Comparison of ENCODE assay signal across 17 mouse cellular contexts in genomic region chr3:50387280-50387679, GRCm38 (mm10). TPM values are rescaled to one million over a fixed set of nuclear protein-coding genes. Genes with fewer than 3 reads are reported as not detected.
A peak's percentile ranks its signal among the peaks of the same experiment; 100 is the strongest.
DNase-seq lines count a peak whose midpoint lies in the region; ATAC-seq and TF ChIP-seq lines count a peak whose summit lies in the region.
"Had no signal": no experiment of that assay in that cellular context is flagged by ENCODE, and none has a peak within 500 bp of the region (broad histone marks: within the 10 kb centered on the region; RNA-seq: fewer than 3 reads in every experiment).

No protein-coding gene starts in this region.

- peaks cover 37% of the 10 kb centered on the region for H3K4me1 ChIP-seq in hindbrain, embryonic 10.5 days (replicated peaks)
- no peaks in the 10 kb centered on the region; the same call in 1 of the 2 replicates for H3K4me1 ChIP-seq in hindbrain, postnatal 0 days (ENCODE audit: insufficient read depth, low read length)
- no peaks in the 10 kb centered on the region for H3K4me1 ChIP-seq in neural tube, embryonic 14.5 days (ENCODE audit: control insufficient read depth, insufficient read depth, low read length)
- peaks cover 7% of the 10 kb centered on the region for H3K4me1 ChIP-seq in neural tube, embryonic 15.5 days
- H3K4me1 ChIP-seq in limb, embryonic 12.5 days (replicated peaks): peaks cover 11% of the 10 kb centered on the region
- H3K4me1 ChIP-seq: liver, embryonic 15.5 days had no signal

- peaks cover 6% of the 10 kb centered on the region; the same call in 1 of the 2 replicates for H3K9me3 ChIP-seq in hindbrain, embryonic 10.5 days
- H3K9me3 ChIP-seq in hindbrain, postnatal 0 days (ENCODE audit: low read length): peaks cover 9% of the 10 kb centered on the region
- no peaks in the 10 kb centered on the region for H3K9me3 ChIP-seq in neural tube, embryonic 14.5 days (ENCODE audit: control insufficient read depth, low read length)
- H3K9me3 ChIP-seq in neural tube, embryonic 15.5 days (replicated peaks): 0 out of 2 replicates have a peak, but pooled peaks cover 2% of the 10 kb centered on the region
- peaks cover 4% of the 10 kb centered on the region for H3K9me3 ChIP-seq in limb, embryonic 12.5 days
- H3K9me3 ChIP-seq: embryonic facial prominence, embryonic 15.5 days; heart, embryonic 15.5 days; limb, embryonic 15.5 days; liver, embryonic 15.5 days had no signal

- no peak overlapping the region for H3K9ac ChIP-seq in hindbrain, postnatal 0 days (replicated peaks; ENCODE audit: low read length)
- no peak overlapping the region for H3K9ac ChIP-seq in neural tube, embryonic 14.5 days (replicated peaks; ENCODE audit: low read depth, low read length)
- H3K9ac ChIP-seq in neural tube, embryonic 15.5 days (replicated peaks): no peak overlapping the region
- H3K9ac ChIP-seq in limb, embryonic 12.5 days (replicated peaks): no peak overlapping the region
- H3K9ac ChIP-seq: embryonic facial prominence, embryonic 15.5 days; heart, embryonic 15.5 days; limb, embryonic 15.5 days; liver, embryonic 15.5 days had no signal

- no peak overlapping the region for H3K4me2 ChIP-seq in hindbrain, postnatal 0 days (ENCODE audit: low read depth, low read length)
- no peak overlapping the region for H3K4me2 ChIP-seq in neural tube, embryonic 14.5 days (ENCODE audit: low read depth, low read length)
- H3K4me2 ChIP-seq in neural tube, embryonic 15.5 days: no peak overlapping the region
- H3K4me2 ChIP-seq in limb, embryonic 12.5 days: no peak overlapping the region
- H3K4me2 ChIP-seq: embryonic facial prominence, embryonic 15.5 days; heart, embryonic 15.5 days; limb, embryonic 15.5 days; liver, embryonic 15.5 days had no signal

- 39% methylated on average over 4 of the region's 4 CpGs for WGBS in hindbrain, embryonic 10.5 days
- 46% methylated on average over 4 of the region's 4 CpGs for WGBS in hindbrain, postnatal 0 days
- 59% methylated on average over 3 of the region's 4 CpGs for WGBS in neural tube, embryonic 14.5 days
- WGBS in neural tube, embryonic 15.5 days: 51% methylated on average over 4 of the region's 4 CpGs
- WGBS in limb, embryonic 12.5 days: 57% methylated on average over 4 of the region's 4 CpGs

- no peak overlapping the region for H3K4me3 ChIP-seq in hindbrain, embryonic 10.5 days
- H3K4me3 ChIP-seq in hindbrain, postnatal 0 days (ENCODE audit: low read length): no peak overlapping the region
- H3K4me3 ChIP-seq in neural tube, embryonic 14.5 days (ENCODE audit: low read depth, low read length): no peak overlapping the region
- H3K4me3 ChIP-seq in neural tube, embryonic 15.5 days (replicated peaks): no peak overlapping the region
- no peak overlapping the region for H3K4me3 ChIP-seq in limb, embryonic 12.5 days (replicated peaks)
- H3K4me3 ChIP-seq: embryonic facial prominence, embryonic 15.5 days; heart, embryonic 15.5 days; limb, embryonic 15.5 days; liver, embryonic 15.5 days had no signal

- DNase-seq in hindbrain, embryonic 10.5 days (ENCODE audit: low spot score): no peak
- no peak for DNase-seq in hindbrain, postnatal 0 days (ENCODE audit: low spot score)
- DNase-seq in right cerebral cortex, postnatal 36 days (ENCODE audit: low spot score in 2 of 2): no peak
- DNase-seq: B cell, adult 2 months; cerebellum, adult 2 months; gastrocnemius, postnatal 14 days; heart, postnatal 4 days; kidney, adult 8-10 months had no signal

- peaks cover 8% of the 10 kb centered on the region; the same call in 1 of the 2 replicates for H3K27me3 ChIP-seq in hindbrain, embryonic 10.5 days (ENCODE audit: insufficient read depth, poor library complexity, severe bottlenecking)
- H3K27me3 ChIP-seq in hindbrain, postnatal 0 days (ENCODE audit: insufficient read depth, low read length): no peaks in the 10 kb centered on the region
- H3K27me3 ChIP-seq in neural tube, embryonic 14.5 days (ENCODE audit: control insufficient read depth, insufficient read depth, low read length): no peaks in the 10 kb centered on the region
- H3K27me3 ChIP-seq in neural tube, embryonic 15.5 days (replicated peaks): no peaks in the 10 kb centered on the region
- no peaks in the 10 kb centered on the region for H3K27me3 ChIP-seq in limb, embryonic 12.5 days
- H3K27me3 ChIP-seq: embryonic facial prominence, embryonic 15.5 days; heart, embryonic 15.5 days; limb, embryonic 15.5 days; liver, embryonic 15.5 days had no signal

- no peak for ATAC-seq in hindbrain, postnatal 0 days
- ATAC-seq in neural tube, embryonic 14.5 days (ENCODE audit: low read depth): peak; percentile 21; the same call in 1 of the 2 replicates
- no peak for ATAC-seq in neural tube, embryonic 15.5 days (ENCODE audit: low FRiP score)
- ATAC-seq in limb, embryonic 12.5 days (ENCODE audit: insufficient number of reproducible peaks, insufficient read depth, low FRiP score, low TSS enrichment, low read depth): no peak
- no peak for ATAC-seq in megakaryocyte, adult 5-6 weeks (ENCODE audit: poor library complexity, severe bottlenecking)

- H3K36me3 ChIP-seq in hindbrain, embryonic 10.5 days: no peaks in the 10 kb centered on the region
- H3K36me3 ChIP-seq in hindbrain, postnatal 0 days (ENCODE audit: insufficient read depth, low read length): no peaks in the 10 kb centered on the region
- H3K36me3 ChIP-seq in neural tube, embryonic 14.5 days (ENCODE audit: control insufficient read depth, insufficient read depth, low read length): no peaks in the 10 kb centered on the region
- H3K36me3 ChIP-seq in neural tube, embryonic 15.5 days: no peaks in the 10 kb centered on the region
- H3K36me3 ChIP-seq in limb, embryonic 12.5 days: no peaks in the 10 kb centered on the region
- H3K36me3 ChIP-seq: embryonic facial prominence, embryonic 15.5 days; heart, embryonic 15.5 days; limb, embryonic 15.5 days; liver, embryonic 15.5 days had no signal

- no peak for TF ChIP-seq CTCF in hindbrain, postnatal 0 days (IDR thresholded peaks at IDR 0.05; ENCODE audit: low read depth)

- H3K27ac ChIP-seq in hindbrain, embryonic 10.5 days: peak overlapping the region; percentile 35; the same call in 1 of the 2 replicates
- no peak overlapping the region for H3K27ac ChIP-seq in hindbrain, postnatal 0 days
- no peak overlapping the region for H3K27ac ChIP-seq in neural tube, embryonic 14.5 days (ENCODE audit: low read depth, low read length)
- H3K27ac ChIP-seq in neural tube, embryonic 15.5 days (replicated peaks): no peak overlapping the region
- H3K27ac ChIP-seq in limb, embryonic 12.5 days: peak overlapping the region; percentile 62; the same call in 1 of the 2 replicates
- H3K27ac ChIP-seq: embryonic facial prominence, embryonic 15.5 days; heart, embryonic 15.5 days; limb, embryonic 15.5 days; liver, embryonic 15.5 days; macrophage had no signal

RNA-seq across cellular contexts. Expression of gene Slc7a11, which starts 56.1 kb away (rescaled TPM):
- polyA plus RNA-seq in hindbrain, embryonic 10.5 days (2016; fragmentation: Nextera tagmentation; extraction: Ambion mirVana): 0.21 and 0.40 TPM in 2 replicates
- total RNA-seq in hindbrain, postnatal 0 days (2014; rRNA removed): 18.0 TPM in 2 replicates
- 4.1 and 4.8 TPM in 2 replicates for polyA plus RNA-seq in hindbrain, postnatal 0 days (2015; fragmentation: Nextera tagmentation; extraction: Ambion mirVana)
- polyA plus RNA-seq in neural tube, embryonic 14.5 days (2014; fragmentation: Nextera tagmentation; extraction: Ambion mirVana): 0.44 and 8.9 TPM in 2 replicates
- 3.0 and 3.1 TPM in 2 replicates for polyA plus RNA-seq in neural tube, embryonic 15.5 days (2015; fragmentation: Nextera tagmentation; extraction: Ambion mirVana)
- 3.5 and 4.5 TPM in 2 replicates for polyA plus RNA-seq in limb, embryonic 12.5 days (2016; fragmentation: Nextera tagmentation; extraction: Ambion mirVana)
- total RNA-seq in megakaryocyte, adult 5-6 weeks (2015): 11.9 and 12.1 TPM in 2 replicates
- total RNA-seq in megakaryocyte, adult 5-6 weeks (2017): 13.5 and 14.1 TPM in 2 replicates

Comparison
In these comparisons a context has a peak if more than half of its experiments do, and no peak if none do; other contexts are left out.
1. H3K27ac ChIP-seq: peak in hindbrain, embryonic 10.5 days (single experiment) and limb, embryonic 12.5 days (single experiment); none in hindbrain, postnatal 0 days (single experiment), neural tube, embryonic 14.5 days (single experiment) and neural tube, embryonic 15.5 days (single experiment).